Mouse (Mus musculus): ENCODE measurements around the gene Cyp2j9.
"Not testable (repeated sequence)": the region's sequence is repeated elsewhere in the genome, so short reads cannot be mapped to it uniquely, and the experiment has no call there.

Cyp2j9 gene

DNA sequence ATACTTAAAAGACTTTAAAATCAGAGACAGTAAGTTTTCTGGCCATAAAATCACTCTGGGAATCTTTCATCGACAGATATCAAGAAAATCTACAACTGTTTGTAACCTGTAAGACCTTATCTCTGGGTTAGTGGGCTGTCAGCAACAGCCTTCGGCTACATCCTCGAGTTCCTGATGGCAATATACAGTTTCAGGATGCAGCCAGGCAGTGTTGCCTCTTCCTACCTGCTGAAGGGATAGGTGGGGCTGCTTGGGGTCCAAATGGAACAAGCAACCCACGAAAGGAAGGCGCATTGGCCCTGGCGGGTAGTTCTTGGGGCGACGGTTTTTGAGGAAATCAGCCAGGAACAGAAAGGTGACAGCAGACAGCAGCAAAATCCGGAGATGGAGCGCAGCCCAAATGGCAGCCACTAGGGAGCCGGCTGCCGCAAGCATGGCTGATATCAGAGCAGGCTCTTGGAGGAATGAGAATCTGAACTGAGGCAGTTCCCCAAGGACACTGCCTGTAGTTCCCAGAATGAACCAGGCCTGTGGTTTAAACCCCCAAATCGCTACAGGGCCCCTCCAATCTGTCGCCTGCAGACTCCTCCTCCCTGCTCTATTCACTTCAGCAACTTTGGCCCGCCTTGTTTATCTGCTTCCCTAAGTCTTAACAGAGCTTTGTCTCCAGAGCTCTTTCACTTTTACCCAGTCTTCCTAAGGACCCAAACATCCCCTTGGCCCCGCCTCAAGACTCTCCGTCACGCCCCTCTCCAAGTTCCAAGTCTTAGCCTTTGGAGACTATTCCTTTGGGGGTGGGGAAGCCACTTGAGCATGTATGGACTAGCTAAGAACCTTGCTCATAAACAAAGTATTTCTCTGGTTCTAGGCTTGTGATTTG is at the start of gene Cyp2j9:
TSS of gene Cyp2j9 (minus strand) at position 668 of the 880 bp plus-strand sequence.
- in situ Hi-C loops (cut with MseI, MboI) = no loop called here

DNA sequence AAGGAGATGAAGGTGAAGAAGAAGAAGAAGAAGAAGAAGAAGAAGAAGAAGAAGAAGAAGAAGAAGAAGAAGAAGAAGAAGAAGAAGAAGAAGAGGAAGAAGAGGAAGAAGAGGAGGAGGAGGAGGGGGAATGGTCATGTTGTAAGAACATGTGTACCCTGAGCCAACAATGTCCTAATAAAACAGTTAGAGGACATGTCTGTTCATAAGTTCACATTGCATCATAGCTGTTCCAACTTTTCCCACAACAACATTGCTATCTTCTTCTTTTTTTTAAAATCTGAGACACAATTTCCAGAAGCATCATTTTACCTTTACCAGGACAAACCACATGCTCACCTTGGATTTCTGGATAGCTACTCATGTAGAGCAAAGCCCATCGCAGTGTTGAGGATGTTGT is 44.1 kb upstream of the Cyp2j9 start:
- in situ Hi-C loops (cut with MseI, MboI) = no loop called here

DNA sequence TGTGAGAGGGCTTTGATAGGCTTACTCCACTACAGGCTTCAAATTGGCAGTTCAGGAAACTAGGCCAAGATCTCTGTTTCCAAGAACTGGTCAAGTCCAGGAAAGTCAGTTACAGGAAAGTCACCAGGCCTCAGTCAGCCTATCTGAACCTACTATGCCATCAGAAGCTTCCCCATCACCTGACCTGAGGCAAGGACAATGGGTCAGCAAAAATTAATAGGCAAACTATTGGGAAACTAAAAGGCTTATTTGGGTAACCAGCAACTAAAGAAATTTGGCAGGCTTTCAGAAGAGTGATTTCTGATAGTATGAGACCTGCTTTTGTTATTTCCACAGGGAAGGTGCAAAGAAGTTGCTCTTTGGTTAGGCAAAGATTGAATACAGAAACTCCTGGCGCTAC is 31.1 kb upstream of the Cyp2j9 start:
- in situ Hi-C loops (cut with MseI, MboI) = no loop called here

GRCm38 (mm10) chr4:96591791-96592150 is 393 bp upstream of the Cyp2j9 start:
- in situ Hi-C loops (cut with MseI, MboI) = no loop called here

DNA sequence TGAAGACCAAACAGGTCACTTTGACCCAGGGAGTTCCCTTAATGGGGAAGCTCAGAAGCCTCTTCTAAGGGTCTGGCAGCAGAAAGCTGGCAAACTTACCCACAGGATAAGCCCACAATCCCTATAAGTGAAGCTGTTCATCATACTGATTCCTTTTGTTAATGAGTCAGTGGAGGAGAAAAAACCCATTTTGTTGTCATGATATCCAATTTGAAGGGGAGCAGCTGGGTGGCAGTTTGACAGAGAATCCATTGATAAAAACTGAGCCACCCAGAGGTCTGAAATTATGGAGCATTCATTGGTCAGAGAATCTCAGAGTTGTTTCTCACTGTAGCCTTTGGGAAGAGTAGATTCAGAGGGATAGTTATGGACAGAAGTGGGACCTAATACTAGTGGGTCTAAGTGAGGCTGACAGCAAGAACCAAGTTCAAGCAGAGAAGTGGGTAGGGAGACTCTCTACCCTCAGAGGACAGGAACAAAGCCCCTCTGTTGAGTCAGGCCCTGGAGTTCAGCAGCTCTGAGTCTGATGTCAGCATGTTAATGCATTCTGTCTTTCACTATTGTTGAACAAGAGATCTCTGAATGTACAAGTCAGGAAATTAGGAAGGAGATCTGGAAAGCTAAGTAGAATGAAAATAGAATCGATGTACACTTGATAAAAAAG is 9.8 kb downstream of the Cyp2j9 start:
- in situ Hi-C loops (cut with MseI, MboI) = no loop called here

GRCm38 (mm10) chr4:96580351-96580750 is 11.0 kb downstream of the Cyp2j9 start:
- in situ Hi-C loops (cut with MseI, MboI) = not testable (repeated sequence)

GRCm38 (mm10) chr4:96569442-96569841 is 21.9 kb downstream of the Cyp2j9 start:
- in situ Hi-C loops (cut with MseI, MboI) = no loop called here

- in situ Hi-C loops (cut with MseI, MboI) = no loop called here
Observed at GRCm38 (mm10) chr4:96567988-96568387, 23.4 kb downstream of the Cyp2j9 start.

DNA sequence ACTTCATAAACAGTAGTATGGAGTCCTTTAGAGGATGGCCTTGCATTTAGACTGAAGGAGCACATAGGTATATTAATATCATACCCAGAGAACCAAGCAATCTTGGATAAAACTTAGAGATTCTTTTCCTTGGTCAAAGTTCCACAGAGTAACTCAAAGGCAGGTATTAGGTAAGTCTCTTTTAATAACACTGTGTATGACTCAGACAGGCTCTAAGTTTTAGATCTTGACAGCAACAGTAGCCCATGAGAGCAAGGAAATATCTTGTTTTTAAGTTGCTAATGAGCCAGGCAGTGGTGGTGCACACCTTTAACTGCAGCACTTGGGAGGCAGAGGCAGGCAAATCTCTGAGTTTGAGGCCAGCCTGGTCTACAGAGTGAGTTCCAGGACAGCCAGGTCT is 25.6 kb downstream of the Cyp2j9 start:
- in situ Hi-C loops (cut with MseI, MboI) = no loop called here

- in situ Hi-C loops (cut with MseI, MboI) = no loop called here
Observed at GRCm38 (mm10) chr4:96560464-96560863, 30.9 kb downstream of the Cyp2j9 start.

GRCm38 (mm10) chr4:96559781-96560180 is 31.6 kb downstream of the Cyp2j9 start:
- in situ Hi-C loops (cut with MseI, MboI) = no loop called here

GRCm38 (mm10) chr4:96553133-96553819 is 38.1 kb downstream of the Cyp2j9 start, which contains the start of gene Cyp2j6:
TSS of gene Cyp2j6 (minus strand) at chr4:96553661.
- in situ Hi-C loops (cut with MseI, MboI) = no loop called here

DNA sequence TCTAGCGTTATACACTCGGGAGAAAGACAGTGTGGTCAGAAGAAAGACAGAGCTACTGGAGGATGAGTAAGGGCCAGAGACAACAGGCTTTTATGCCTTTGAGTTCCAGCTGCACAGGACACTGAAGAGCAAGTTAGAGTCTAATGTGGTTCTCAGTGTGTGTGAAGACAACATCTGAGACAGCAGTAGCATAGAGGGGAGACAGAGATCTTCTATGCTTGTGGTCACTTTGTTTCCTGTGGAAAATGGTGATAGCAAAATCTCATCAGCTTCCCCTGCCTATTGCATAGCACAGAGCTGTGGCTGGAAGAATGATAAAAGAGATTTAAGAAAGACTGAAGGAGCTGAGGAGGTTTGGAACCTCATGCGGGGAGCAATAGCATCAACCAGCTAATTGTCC is 39.8 kb downstream of the Cyp2j9 start:
- in situ Hi-C loops (cut with MseI, MboI) = no loop called here

DNA sequence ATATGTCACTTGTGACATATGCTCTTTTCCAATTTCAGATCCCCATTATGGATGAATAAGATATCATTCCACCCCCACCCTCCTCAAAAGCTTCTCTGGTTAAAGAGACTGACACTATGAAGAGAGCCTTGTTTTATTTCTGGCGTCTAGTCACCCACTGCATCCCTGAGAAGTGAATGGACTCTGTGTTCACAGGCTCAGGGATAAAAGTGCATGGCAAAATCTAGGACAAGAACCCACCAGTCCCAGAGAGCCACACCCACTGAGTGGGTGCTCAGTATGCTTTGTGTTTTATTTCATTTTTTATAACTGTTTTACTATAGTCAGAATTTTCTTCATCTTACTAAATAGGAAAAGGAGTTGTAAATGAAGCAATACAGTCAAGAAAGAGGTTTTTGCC is 45.4 kb downstream of the Cyp2j9 start:
- in situ Hi-C loops (cut with MseI, MboI) = no loop called here

- in situ Hi-C loops (cut with MseI, MboI) = no loop called here
Observed at GRCm38 (mm10) chr4:96525772-96526171, 65.6 kb downstream of the Cyp2j9 start.

- in situ Hi-C loops (cut with MseI, MboI) = no loop called here
Observed at GRCm38 (mm10) chr4:96522256-96522655, 69.1 kb downstream of the Cyp2j9 start.
